Mouse (Mus musculus) olfactory bulb, adult 2 months (tissue): ENCODE measurements around the gene Wnk2.

Source experiments
- CTCF ChIP-seq: fragments of 200-500 bp; IDR thresholded peaks from 2 replicates; pipeline ENCODE4 v1.5.1; 2012; ENCODE audit warnings: low read depth, mild to moderate bottlenecking, low read length, moderate library complexity; ENCODE audit not compliant: insufficient read depth
- POLR2A ChIP-seq: fragments of 200-500 bp; IDR thresholded peaks from 2 replicates; pipeline ENCODE4 v1.6.1; 2012; ENCODE audit warnings: mild to moderate bottlenecking, low read depth, low read length, moderate library complexity; ENCODE audit not compliant: insufficient read depth

GRCm38 (mm10) chr13:49180274-49180673 is 32.5 kb upstream of the Wnk2 start:
- TF ChIP-seq POLR2A: no peak
- TF ChIP-seq CTCF: no peak
